Mouse (Mus musculus) limb, embryonic 14.5 days (tissue): Measurements from ENCODE around the gene Fam172a. TPM values are rescaled to one million over a fixed set of nuclear protein-coding genes. Genes with fewer than 3 reads are reported as not detected.

Experiments
- ATAC-seq: fragments of 200-750 bp; cut with Nextera tagmentation; 2 replicates; pipeline ENCODE4 v1.8.0; 2017; ENCODE audit warnings: low read depth, moderate number of reproducible peaks, moderate TSS enrichment; ENCODE audit not compliant: low FRiP score
- DNase-seq: peaks from one replicate; pipeline ENCODE4 v3.0.0-alpha.2; 2015; ENCODE audit warnings: low spot score
- H3K27ac ChIP-seq: fragments of 300-500 bp; sonication (generic); replicated peaks from 2 replicates; pipeline ENCODE4 v1.5.1; 2014; ENCODE audit warnings: low read depth, mild to moderate bottlenecking, low read length, moderate library complexity, mixed read lengths
- H3K27me3 ChIP-seq: fragments of 300-500 bp; sonication (generic); 2 replicates; pipeline ENCODE4 v1.6.1; 2014; ENCODE audit warnings: low read length, mixed read lengths; ENCODE audit not compliant: control insufficient read depth, insufficient read depth
- H3K36me3 ChIP-seq: fragments of 300-500 bp; sonication (generic); 2 replicates; pipeline ENCODE4 v1.6.1; 2014; ENCODE audit warnings: mild to moderate bottlenecking, low read length, moderate library complexity, mixed read lengths; ENCODE audit not compliant: control insufficient read depth, insufficient read depth
- H3K4me1 ChIP-seq: fragments of 300-500 bp; sonication (generic); 2 replicates; pipeline ENCODE4 v1.6.1; 2014; ENCODE audit warnings: antibody characterized with exemption, low read length, mixed read lengths; ENCODE audit not compliant: control insufficient read depth, insufficient read depth
- H3K4me2 ChIP-seq: fragments of 300-500 bp; sonication (generic); replicated peaks from 2 replicates; pipeline ENCODE4 v1.6.1; 2014; ENCODE audit warnings: low read depth, mild to moderate bottlenecking, low read length, moderate library complexity; ENCODE audit not compliant: severe bottlenecking
- H3K4me3 ChIP-seq: fragments of 300-500 bp; sonication (generic); replicated peaks from 2 replicates; pipeline ENCODE4 v1.5.1; 2014; ENCODE audit warnings: low read length
- H3K9ac ChIP-seq: fragments of 300-500 bp; sonication (generic); 2 replicates; pipeline ENCODE4 v1.6.1; 2014; ENCODE audit warnings: mild to moderate bottlenecking, low read depth, low read length, moderate library complexity; ENCODE audit not compliant: severe bottlenecking
- H3K9me3 ChIP-seq: fragments of 300-500 bp; sonication (generic); 2 replicates; pipeline ENCODE4 v1.6.1; 2016; ENCODE audit warnings: low read length; ENCODE audit not compliant: control insufficient read depth
- POLR2A ChIP-seq: fragments of 200-500 bp; IDR thresholded peaks from 2 replicates; pipeline ENCODE4 v1.8.0; 2012; ENCODE audit warnings: inconsistent platforms, mild to moderate bottlenecking, moderate library complexity, borderline replicate concordance; ENCODE audit not compliant: insufficient read depth, insufficient read length; ENCODE audit errors: extremely low read depth
- WGBS: fragments of 180-500 bp; shearing (Covaris S2); extraction: QIAGEN DNeasy Blood & Tissue Kit; methylation state at CpG from one replicate; pipeline ENCODE4 v1.1.7; 2014; 5-methylcytosine and 5-hydroxymethylcytosine counted together
- polyA plus RNA-seq, 2 experiments: library from polyadenylated mRNA; depleted of rRNA in 1 of 2; stranded (reverse) in 1 of 2; unstranded in 1 of 2; fragments of >200 nt; fragmentation: Nextera tagmentation in 1 of 2; extraction: Ambion mirVana in 1 of 2; gene quantifications; 2 replicates each; pipeline versions ENCODE4 v1.2.1 to v1.2.3; 2012 to 2014

Fam172a gene
- polyA plus RNA-seq, 2 experiments, result 11.5 to 32.2 TPM

GRCm38 (mm10) chr13:77899725-77900124, 197.9 kb downstream of the Fam172a start:
- 64% methylated on average over 1 of the region's 1 CpGs for WGBS
- H3K36me3 ChIP-seq, result no peaks in the 10 kb centered on the region

GRCm38 (mm10) chr13:77900843-77901242, 199.0 kb downstream of the Fam172a start:
- no peak overlapping the region for H3K9ac ChIP-seq
- ATAC-seq, result no peak
- no peak for TF ChIP-seq POLR2A

More at GRCm38 (mm10) chr13:77899725-77900124, 197.9 kb downstream of the Fam172a start:
- no peak overlapping the region for H3K4me2 ChIP-seq
- H3K9me3 ChIP-seq, result no peaks in the 10 kb centered on the region
- ATAC-seq, result no peak
- H3K9ac ChIP-seq, result no peak overlapping the region
- no peak overlapping the region for H3K4me3 ChIP-seq
- no peaks in the 10 kb centered on the region for H3K27me3 ChIP-seq
- no peak overlapping the region for H3K27ac ChIP-seq
- TF ChIP-seq POLR2A, result no peak
- H3K4me1 ChIP-seq, result no peaks in the 10 kb centered on the region
- DNase-seq, result no peak

GRCm38 (mm10) chr13:77909184-77909583, 207.4 kb downstream of the Fam172a start:
- Histone ChIP-seq H3K4me2 (no peak overlapping the region), H3K4me1 (no peaks in the 10 kb centered on the region), H3K27me3 (no peaks in the 10 kb centered on the region), H3K9me3 (no peaks in the 10 kb centered on the region), H3K27ac (no peak overlapping the region), H3K9ac (no peak overlapping the region), H3K4me3 (no peak overlapping the region), H3K36me3 (no peaks in the 10 kb centered on the region)
- DNase-seq, result no peak
- no peak for ATAC-seq
- 70% methylated on average over 2 of the region's 2 CpGs for WGBS
- no peak for TF ChIP-seq POLR2A

More at GRCm38 (mm10) chr13:77900843-77901242, 199.0 kb downstream of the Fam172a start:
- no peaks in the 10 kb centered on the region for H3K27me3 ChIP-seq
- H3K4me2 ChIP-seq, result no peak overlapping the region
- H3K4me3 ChIP-seq, result no peak overlapping the region
- no peak overlapping the region for H3K27ac ChIP-seq
- H3K9me3 ChIP-seq, result no peaks in the 10 kb centered on the region
- no peak for DNase-seq
- H3K36me3 ChIP-seq, result no peaks in the 10 kb centered on the region
- no peaks in the 10 kb centered on the region for H3K4me1 ChIP-seq

- no peak overlapping the region for H3K4me3 ChIP-seq
- ATAC-seq, result no peak
- DNase-seq, result no peak
- H3K27ac ChIP-seq, result no peak overlapping the region
- H3K4me2 ChIP-seq, result no peak overlapping the region
- TF ChIP-seq POLR2A, result no peak
- H3K27me3 ChIP-seq, result no peaks in the 10 kb centered on the region
- H3K9me3 ChIP-seq, result no peaks in the 10 kb centered on the region
- no peaks in the 10 kb centered on the region for H3K36me3 ChIP-seq
- no peaks in the 10 kb centered on the region for H3K4me1 ChIP-seq
- WGBS, result 94% methylated on average over 2 of the region's 2 CpGs
- H3K9ac ChIP-seq, result no peak overlapping the region
Observed at GRCm38 (mm10) chr13:77922834-77923233, 221.0 kb downstream of the Fam172a start.

- WGBS, result 8% methylated on average over 1 of the region's 1 CpGs
- Histone ChIP-seq H3K4me3 (no peak overlapping the region), H3K9me3 (no peaks in the 10 kb centered on the region), H3K9ac (no peak overlapping the region), H3K27ac (no peak overlapping the region), H3K36me3 (no peaks in the 10 kb centered on the region), H3K27me3 (no peaks in the 10 kb centered on the region), H3K4me2 (no peak overlapping the region), H3K4me1 (no peaks in the 10 kb centered on the region)
- TF ChIP-seq POLR2A, result no peak
- ATAC-seq (no peak), DNase-seq (no peak)
Observed at GRCm38 (mm10) chr13:77957611-77958010, 255.8 kb downstream of the Fam172a start.
